8 mouse cellular contexts compared by ENCODE assay signal in the genomic region with DNA sequence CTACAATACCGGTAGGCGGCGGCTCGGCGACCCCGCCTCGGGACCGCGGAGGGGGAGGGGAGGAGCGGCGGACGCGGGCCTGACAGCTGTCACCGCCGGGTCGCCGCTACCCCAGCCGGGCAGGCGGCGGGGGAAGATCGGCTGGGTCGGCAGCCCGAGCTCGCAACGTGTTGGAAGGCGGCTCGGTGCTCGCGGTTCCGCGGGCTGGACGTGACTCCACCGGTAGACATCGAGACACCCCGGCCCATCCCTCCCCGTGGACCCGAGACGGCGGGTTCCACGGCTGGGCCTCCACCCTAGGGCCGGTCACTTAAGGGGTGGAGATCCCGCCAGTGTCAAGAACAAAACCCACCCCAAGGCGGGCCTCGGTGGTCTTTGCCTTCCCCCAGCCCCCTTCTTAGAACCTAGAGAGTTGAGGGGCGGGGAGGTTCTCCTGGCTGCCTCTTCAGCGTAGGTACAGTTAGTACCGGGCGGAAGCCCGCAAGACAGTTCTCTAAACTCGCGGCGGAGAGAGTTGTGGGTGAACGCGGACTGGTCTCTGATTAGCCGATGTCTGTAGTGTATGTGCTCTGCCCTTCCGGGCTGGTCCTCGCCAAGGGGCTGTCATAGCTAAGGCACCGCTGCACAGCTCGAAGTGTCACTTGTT. TPM values are rescaled to one million over a fixed set of nuclear protein-coding genes. Genes with fewer than 3 reads are reported as not detected.
DNase-seq lines count a peak whose midpoint lies in the region; ATAC-seq and TF ChIP-seq lines count a peak whose summit lies in the region.

No protein-coding gene starts in this region.

- intact Hi-C loops in gastrocnemius, postnatal 14 days (cut with DNase I; ENCODE audit: low total_unique reads): no loop called here
- intact Hi-C loops in gastrocnemius, postnatal 36 days (cut with DNase I): loop anchor here (2.0 kb wide), 1 partner anchor 35 kb away; no protein-coding TSS in a partner anchor

- 0 out of 2 replicates have a peak, but pooled peaks cover 7% of the 10 kb centered on the region for H3K4me1 ChIP-seq in intestine, embryonic 15.5 days (replicated peaks)
- peaks cover 8% of the 10 kb centered on the region for H3K4me1 ChIP-seq in lung, adult 2 months (ENCODE audit: control insufficient read depth, insufficient read depth, low read length)
- peaks cover 10% of the 10 kb centered on the region; the same call in 1 of the 2 replicates for H3K4me1 ChIP-seq in neural tube, embryonic 14.5 days (ENCODE audit: control insufficient read depth, insufficient read depth, low read length)

- peak; percentile 27 for DNase-seq in gastrocnemius, postnatal 14 days
- DNase-seq in gastrocnemius, postnatal 36 days: no peak
- peak; percentile 56 for DNase-seq in MN1 (ENCODE audit: low spot score)
- DNase-seq in lung, adult 2 months: no peak
- no peak for DNase-seq in layer of hippocampus, adult 9-10 months (ENCODE audit: low spot score)

- peak; percentile 56; the same call in 1 of the 2 replicates for ATAC-seq in erythroid progenitor cell, adult 5-6 weeks (replicated peaks; ENCODE audit: low FRiP score, poor library complexity, severe bottlenecking)
- peak; percentile 88 for ATAC-seq in intestine, embryonic 15.5 days
- peak; percentile 82 for ATAC-seq in neural tube, embryonic 14.5 days (ENCODE audit: low read depth)

- no peaks in the 10 kb centered on the region for H3K36me3 ChIP-seq in intestine, embryonic 15.5 days
- 0 out of 2 replicates have a peak, but pooled peaks cover 5% of the 10 kb centered on the region for H3K36me3 ChIP-seq in neural tube, embryonic 14.5 days (ENCODE audit: control insufficient read depth, insufficient read depth, low read length)

- WGBS in intestine, embryonic 15.5 days: 0% methylated on average over 58 of the region's 59 CpGs
- under 1% methylated on average over 59 of the region's 59 CpGs for WGBS in lung, adult 2 months
- WGBS in neural tube, embryonic 14.5 days: under 1% methylated on average over 47 of the region's 59 CpGs

- H3K4me3 ChIP-seq in intestine, embryonic 15.5 days (replicated peaks): peak overlapping the region; percentile 92
- H3K4me3 ChIP-seq in lung, adult 2 months (replicated peaks; ENCODE audit: extremely low read depth, low read depth, low read length): peak overlapping the region; percentile 94
- peak overlapping the region; percentile 87 for H3K4me3 ChIP-seq in neural tube, embryonic 14.5 days (ENCODE audit: low read depth, low read length)

- H3K9ac ChIP-seq in intestine, embryonic 15.5 days: peak overlapping the region; percentile 78
- peak overlapping the region; percentile 78 for H3K9ac ChIP-seq in neural tube, embryonic 14.5 days (replicated peaks; ENCODE audit: low read depth, low read length)

- H3K27me3 ChIP-seq in intestine, embryonic 15.5 days (replicated peaks): no peaks in the 10 kb centered on the region
- no peaks in the 10 kb centered on the region; the same call in 1 of the 2 replicates for H3K27me3 ChIP-seq in neural tube, embryonic 14.5 days (ENCODE audit: control insufficient read depth, insufficient read depth, low read length)

- peak overlapping the region; percentile 76 for H3K4me2 ChIP-seq in intestine, embryonic 15.5 days (replicated peaks)
- H3K4me2 ChIP-seq in neural tube, embryonic 14.5 days (ENCODE audit: low read depth, low read length): peak overlapping the region; percentile 80

- TF ChIP-seq POLR2A in lung, adult 2 months (IDR thresholded peaks at IDR 0.05; ENCODE audit: borderline replicate concordance, extremely low read depth, low read depth, low read length): no peak

- TF ChIP-seq CTCF in lung, adult 2 months (IDR thresholded peaks at IDR 0.05; ENCODE audit: insufficient read depth, low read length): no peak

- peak overlapping the region; percentile 51 for H3K27ac ChIP-seq in intestine, embryonic 15.5 days
- peak overlapping the region; percentile 89 for H3K27ac ChIP-seq in neural tube, embryonic 14.5 days (ENCODE audit: low read depth, low read length)

- no peaks in the 10 kb centered on the region for H3K9me3 ChIP-seq in intestine, embryonic 15.5 days
- no peaks in the 10 kb centered on the region for H3K9me3 ChIP-seq in neural tube, embryonic 14.5 days (ENCODE audit: control insufficient read depth, low read length)

RNA-seq across cellular contexts. Expression of a gene that starts 3.5 kb away (rescaled TPM):
- 10 to 100 TPM; 18.5 to 21.3 TPM for total RNA-seq in gastrocnemius, postnatal 14 days (2021)
- total RNA-seq in gastrocnemius, postnatal 36 days (2021): 10 to 100 TPM; 23.8 to 24.6 TPM
- total RNA-seq in erythroid progenitor cell, adult 5-6 weeks (2015; ENCODE audit: low replicate concordance): 10.1 and 24.7 TPM in 2 replicates
- total RNA-seq in erythroid progenitor cell, adult 5-6 weeks (2017; ENCODE audit: low replicate concordance): 2.5 and 10.1 TPM in 2 replicates
- 29.7 and 33.5 TPM in 2 replicates for polyA plus RNA-seq in intestine, embryonic 15.5 days (2015; fragmentation: Nextera tagmentation; extraction: Ambion mirVana)
- polyA plus RNA-seq in lung, adult 2 months (2012; rRNA removed): 6.9 and 9.3 TPM in 2 replicates
- 38.2 and 40.6 TPM in 2 replicates for polyA plus RNA-seq in neural tube, embryonic 14.5 days (2014; fragmentation: Nextera tagmentation; extraction: Ambion mirVana)

RNA-seq across cellular contexts. Expression of a gene that starts 9.0 kb away (rescaled TPM):
- total RNA-seq in gastrocnemius, postnatal 14 days (2021): 1 to 10 TPM; 5.4 to 6.3 TPM
- total RNA-seq in gastrocnemius, postnatal 36 days (2021): 1 to 10 TPM; 1.7 to 2.8 TPM
- not detected in 2 replicates for total RNA-seq in erythroid progenitor cell, adult 5-6 weeks (2015; ENCODE audit: low replicate concordance)
- not detected in 2 replicates for total RNA-seq in erythroid progenitor cell, adult 5-6 weeks (2017; ENCODE audit: low replicate concordance)
- polyA plus RNA-seq in intestine, embryonic 15.5 days (2015; fragmentation: Nextera tagmentation; extraction: Ambion mirVana): 5.1 and 6.9 TPM in 2 replicates
- polyA plus RNA-seq in lung, adult 2 months (2012; rRNA removed): 4.4 and 5.5 TPM in 2 replicates
- 0.42 and 1.7 TPM in 2 replicates for polyA plus RNA-seq in neural tube, embryonic 14.5 days (2014; fragmentation: Nextera tagmentation; extraction: Ambion mirVana)

Comparison
In these comparisons a context has a peak if more than half of its experiments do, and no peak if none do; other contexts are left out.
1. DNase-seq: peak in gastrocnemius, postnatal 14 days (single experiment) and MN1 (single experiment); none in gastrocnemius, postnatal 36 days (0 of 2), lung, adult 2 months (single experiment) and layer of hippocampus, adult 9-10 months (single experiment).
2. Peak in every context shown above with its lines, with median percentiles within 50 percentile points of each other: ATAC-seq and H3K4me3 ChIP-seq.